33 mouse cellular contexts compared by ENCODE assay signal in the genomic region with DNA sequence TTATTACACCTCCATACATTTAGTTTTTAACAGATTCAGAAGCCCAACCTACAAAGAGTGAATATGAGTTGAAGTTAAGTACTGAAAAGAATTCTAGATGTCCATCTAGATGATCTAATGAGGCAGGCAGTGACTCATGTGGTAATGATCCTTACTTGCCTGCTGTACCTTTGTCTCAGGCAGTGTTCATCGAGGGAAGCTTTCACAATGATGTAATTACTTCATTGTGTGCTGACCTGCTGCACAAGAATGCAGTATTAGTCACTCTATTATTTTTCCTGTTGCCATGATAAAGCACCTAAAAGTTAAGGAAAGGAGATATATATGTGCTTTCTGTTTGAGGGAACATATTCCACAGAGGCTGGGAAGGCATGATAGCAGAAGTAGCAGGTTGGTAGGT.
DNase-seq lines count a peak whose midpoint lies in the region; ATAC-seq and TF ChIP-seq lines count a peak whose summit lies in the region.
"Had no signal": no experiment of that assay in that cellular context is flagged by ENCODE, and none has a peak within 500 bp of the region (broad histone marks: within the 10 kb centered on the region; RNA-seq: fewer than 3 reads in every experiment).

No protein-coding gene starts in this region.

- H3K79me3 ChIP-seq in C2C12 (ENCODE audit: low read depth) = no peaks in the 10 kb centered on the region

- intact Hi-C loops in heart, postnatal 36 days (cut with DNase I) = no loop called here

- H3K4me1 ChIP-seq in small intestine, adult 2 months (ENCODE audit: control insufficient read depth, insufficient read depth, insufficient read length, low read length) = no peaks in the 10 kb centered on the region; the same call in 1 of the 2 replicates
- H3K4me1 ChIP-seq: heart, embryonic 13.5 days; hindbrain, embryonic 10.5 days; hindbrain, embryonic 15.5 days; midbrain, embryonic 10.5 days; neural tube, embryonic 12.5 days; stomach, embryonic 15.5 days had no signal

- no peaks in the 10 kb centered on the region for H3K36me3 ChIP-seq in C2C12 (ENCODE audit: control insufficient read depth, insufficient read depth)
- H3K36me3 ChIP-seq in small intestine, adult 2 months (ENCODE audit: control insufficient read depth, insufficient read depth, low read length) = peaks cover 18% of the 10 kb centered on the region
- H3K36me3 ChIP-seq: G1E; heart, embryonic 13.5 days; hindbrain, embryonic 10.5 days; hindbrain, embryonic 15.5 days; midbrain, embryonic 10.5 days; neural tube, embryonic 12.5 days; stomach, embryonic 15.5 days had no signal

- H3K27ac ChIP-seq in small intestine, adult 2 months (ENCODE audit: insufficient read depth, low read depth, low read length) = peak overlapping the region; percentile 59; the same call in 1 of the 2 replicates
- H3K27ac ChIP-seq: forebrain, embryonic 13.5 days; heart, adult 2 months; heart, embryonic 13.5 days; hindbrain, embryonic 10.5 days; hindbrain, embryonic 15.5 days; kidney, postnatal 0 days; liver, embryonic 14.5 days; midbrain, embryonic 10.5 days; neural tube, embryonic 12.5 days; stomach, embryonic 15.5 days had no signal

- H3K27me3 ChIP-seq in C2C12 (ENCODE audit: control insufficient read depth, insufficient read depth, insufficient read length) = no peaks in the 10 kb centered on the region
- H3K27me3 ChIP-seq in small intestine, adult 2 months (ENCODE audit: control insufficient read depth, insufficient read depth, low read length) = no peaks in the 10 kb centered on the region
- H3K27me3 ChIP-seq: forebrain, embryonic 13.5 days; heart, embryonic 13.5 days; hindbrain, embryonic 15.5 days; neural tube, embryonic 12.5 days; stomach, embryonic 15.5 days had no signal

- no peak for TF ChIP-seq POLR2A in small intestine, adult 2 months (IDR thresholded peaks at IDR 0.05; ENCODE audit: low read depth, low read length)

- ATAC-seq in frontal cortex, adult (ENCODE audit: low TSS enrichment) = no peak
- ATAC-seq: forebrain, embryonic 13.5 days; inflammation-experienced regulatory T-cells, adult 6 months; midbrain, embryonic 16.5 days had no signal

- no peaks in the 10 kb centered on the region for H3K79me2 ChIP-seq in C2C12 (ENCODE audit: control insufficient read depth, insufficient read depth)

- H3K4me3 ChIP-seq in C2C12 (ENCODE audit: insufficient read depth, poor library complexity, severe bottlenecking) = no peak overlapping the region
- H3K4me3 ChIP-seq in small intestine, adult 2 months (ENCODE audit: low read depth, low read length) = no peak overlapping the region
- H3K4me3 ChIP-seq: erythroblast, embryonic 14.5 days; forebrain, embryonic 13.5 days; heart, adult 2 months; heart, embryonic 13.5 days; hindbrain, embryonic 10.5 days; hindbrain, embryonic 15.5 days; midbrain, embryonic 10.5 days; neural tube, embryonic 12.5 days; stomach, embryonic 15.5 days had no signal

- WGBS in small intestine, adult 2 months = 2% methylated on average over 1 of the region's 1 CpGs

- TF ChIP-seq CTCF in C2C12 (IDR thresholded peaks at IDR 0.05; ENCODE audit: control insufficient read depth, insufficient read depth, insufficient read length) = no peak
- no peak for TF ChIP-seq CTCF in small intestine, adult 2 months (IDR thresholded peaks at IDR 0.05; ENCODE audit: extremely low read depth, insufficient read length, insufficient replicate concordance, low read depth, low read length)

- no peak overlapping the region for H3ac ChIP-seq in C2C12 (ENCODE audit: control insufficient read depth, insufficient read length, low read depth)

- DNase-seq in 3134 (ENCODE audit: extremely low read depth, insufficient read length, low spot score) = peak; percentile 1
- DNase-seq in fibroblast of lung, adult 2 months (ENCODE audit: low read depth) = peak; percentile 2
- no peak for DNase-seq in cerebellum, postnatal 14 days
- DNase-seq in heart, postnatal 36 days = no peak
- DNase-seq: adrenal gland, postnatal 25 days; cerebellum, adult 11-12 months; cerebellum, adult 9-11 months; gastrocnemius, postnatal 36 days; heart, adult 2 months; heart, postnatal 10 days; kidney, adult 8-10 months; layer of hippocampus, adult 9-11 months; liver; lung, adult 2 months; lung, postnatal 14 days; right cerebral cortex, postnatal 14 days; thymus, postnatal 25 days had no signal

TF ChIP-seq in C2C12, 6 proteins besides CTCF, POLR2A, EP300 and RAD21:
- peak; percentile 61 for TF ChIP-seq CEBPB (IDR thresholded peaks at IDR 0.05; ENCODE audit: low read depth)
- no peak for TF ChIP-seq MYOG (IDR thresholded peaks at IDR 0.05; ENCODE audit: control insufficient read depth, extremely low read depth, insufficient read length)
- TF ChIP-seq FOSL1 (IDR thresholded peaks at IDR 0.05; ENCODE audit: insufficient read depth, low read length, poor library complexity, severe bottlenecking) = peak; percentile 60
- TF ChIP-seq MYOD1 (IDR thresholded peaks at IDR 0.05; ENCODE audit: control insufficient read depth, insufficient read length, low read depth) = no peak
- TF ChIP-seq USF1 (IDR thresholded peaks at IDR 0.05; ENCODE audit: low read depth) = no peak

Comparison
In these comparisons a context has a peak if more than half of its experiments do, and no peak if none do; other contexts are left out.
1. DNase-seq: peak in 3134 (single experiment) and fibroblast of lung, adult 2 months (single experiment); none in cerebellum, postnatal 14 days (0 of 2) and heart, postnatal 36 days (0 of 2).